Mouse (Mus musculus): ENCODE measurements at regions not wholly inside any gene's neighbourhood (a gene's known extent, or its start where the extent isn't known, plus 50 kb on each side); places are given as distances from the start of the nearest gene placed in this dataset.

GRCm38 (mm10) chr12:12505590-12505989, 243.7 kb downstream of the Fam49a start:
- Histone ChIP-seq H3K4me2 (ENCODE audit: low read depth, low read length) (no peak overlapping the region), H3K9ac (ENCODE audit: low read depth, low read length) (no peak overlapping the region), H3K4me1 (ENCODE audit: control insufficient read depth, insufficient read depth, low read length) (peaks cover 8% of the 10 kb centered on the region), H3K27me3 (replicated peaks; ENCODE audit: control insufficient read depth, insufficient read depth, low read length) (no peaks in the 10 kb centered on the region), H3K27ac (ENCODE audit: low read length) (no peak overlapping the region), H3K36me3 (ENCODE audit: control insufficient read depth, insufficient read depth, low read length) (no peaks in the 10 kb centered on the region), H3K9me3 (ENCODE audit: control insufficient read depth, low read length) (no peaks in the 10 kb centered on the region), H3K4me3 (ENCODE audit: low read length) (no peak overlapping the region)
- WGBS, result 70% methylated on average over 4 of the region's 4 CpGs
- no peak for ATAC-seq

DNA sequence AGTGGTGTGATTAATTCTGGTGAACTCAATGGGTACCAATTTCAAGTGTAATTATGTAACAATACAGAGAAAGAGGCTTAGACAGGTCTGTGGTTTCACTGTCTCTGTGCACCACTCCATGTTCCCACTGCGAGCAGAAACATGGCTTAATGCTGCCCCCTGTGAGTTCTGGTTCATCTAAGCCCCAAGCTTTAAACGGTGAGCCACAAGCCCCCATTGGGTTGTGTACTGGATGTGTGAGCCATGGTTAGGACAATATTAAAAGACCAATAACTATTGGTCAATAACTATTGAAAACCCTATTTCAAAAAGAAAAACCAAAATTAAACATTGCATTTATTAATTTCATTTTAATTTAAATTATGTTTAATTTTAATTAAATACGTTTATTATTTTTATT, 238.0 kb downstream of the Fam49a start:
- Histone ChIP-seq H3K9me3 (ENCODE audit: control insufficient read depth, low read length) (no peaks in the 10 kb centered on the region), H3K27ac (ENCODE audit: low read length) (no peak overlapping the region), H3K36me3 (ENCODE audit: control insufficient read depth, insufficient read depth, low read length) (no peaks in the 10 kb centered on the region), H3K4me1 (ENCODE audit: control insufficient read depth, insufficient read depth, low read length) (no peaks in the 10 kb centered on the region), H3K4me2 (ENCODE audit: low read depth, low read length) (no peak overlapping the region), H3K27me3 (replicated peaks; ENCODE audit: control insufficient read depth, insufficient read depth, low read length) (no peaks in the 10 kb centered on the region), H3K4me3 (ENCODE audit: low read length) (no peak overlapping the region), H3K9ac (ENCODE audit: low read depth, low read length) (no peak overlapping the region)
- ATAC-seq, result no peak
- 72% methylated on average over 3 of the region's 3 CpGs for WGBS

DNA sequence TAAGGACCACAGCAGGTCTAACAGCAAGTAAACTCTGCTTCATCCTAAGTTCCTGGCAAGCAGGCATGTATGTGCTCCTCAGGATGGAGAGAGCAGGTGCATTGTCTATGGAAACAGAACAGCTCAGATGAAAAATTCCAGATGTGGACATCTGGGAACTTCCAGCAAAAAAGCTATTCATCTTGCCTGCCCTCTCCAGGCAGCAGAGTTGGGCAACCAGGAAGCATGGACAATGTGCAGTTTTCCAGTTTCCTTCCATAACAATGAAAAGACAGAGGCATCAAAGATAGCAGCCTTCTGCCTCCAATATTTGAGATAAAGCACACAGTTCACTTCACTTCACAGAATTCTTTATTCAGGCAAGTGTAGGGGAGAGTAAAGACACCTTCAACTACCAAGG, 236.7 kb downstream of the Fam49a start:
- Histone ChIP-seq H3K27ac (ENCODE audit: low read length) (no peak overlapping the region), H3K4me3 (ENCODE audit: low read length) (no peak overlapping the region), H3K36me3 (ENCODE audit: control insufficient read depth, insufficient read depth, low read length) (no peaks in the 10 kb centered on the region), H3K4me2 (ENCODE audit: low read depth, low read length) (no peak overlapping the region), H3K9ac (ENCODE audit: low read depth, low read length) (no peak overlapping the region), H3K27me3 (replicated peaks; ENCODE audit: control insufficient read depth, insufficient read depth, low read length) (no peaks in the 10 kb centered on the region), H3K9me3 (ENCODE audit: control insufficient read depth, low read length) (no peaks in the 10 kb centered on the region), H3K4me1 (ENCODE audit: control insufficient read depth, insufficient read depth, low read length) (no peaks in the 10 kb centered on the region)
- ATAC-seq, result no peak

DNA sequence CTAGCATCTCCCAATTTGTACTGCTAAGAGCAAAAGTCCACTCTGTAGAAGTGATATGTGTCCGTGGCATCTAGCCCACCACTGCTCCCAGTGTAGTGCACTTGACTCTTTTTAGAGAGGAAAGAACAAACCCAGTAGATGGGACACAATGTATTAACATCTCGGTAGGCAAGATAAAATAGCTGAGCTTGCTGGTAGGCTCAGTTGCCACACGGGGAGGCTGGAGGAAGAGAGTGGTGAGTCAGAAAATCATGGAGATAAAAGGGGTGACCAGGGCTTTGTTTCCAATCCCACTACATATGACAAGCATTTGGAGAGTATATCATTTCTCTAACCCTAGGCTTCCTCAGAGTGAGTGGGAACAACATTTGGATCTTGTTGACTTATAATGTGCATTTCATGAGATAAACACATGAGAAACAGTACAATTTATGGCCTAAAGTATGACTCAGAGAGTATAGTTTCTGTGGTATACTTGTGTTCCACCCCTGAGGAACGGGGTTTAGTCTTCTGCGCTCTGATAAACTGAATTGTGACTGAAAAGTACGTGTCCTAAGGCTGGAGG, 235.4 kb downstream of the Fam49a start:
- no peak overlapping the region for H3K4me2 ChIP-seq (ENCODE audit: low read depth, low read length)
- no peak overlapping the region for H3K27ac ChIP-seq (ENCODE audit: low read length)
- H3K4me1 ChIP-seq (ENCODE audit: control insufficient read depth, insufficient read depth, low read length), result no peaks in the 10 kb centered on the region
- H3K27me3 ChIP-seq (replicated peaks; ENCODE audit: control insufficient read depth, insufficient read depth, low read length), result no peaks in the 10 kb centered on the region
- no peaks in the 10 kb centered on the region for H3K36me3 ChIP-seq (ENCODE audit: control insufficient read depth, insufficient read depth, low read length)
- no peak overlapping the region for H3K4me3 ChIP-seq (ENCODE audit: low read length)
- no peak overlapping the region for H3K9ac ChIP-seq (ENCODE audit: low read depth, low read length)
- WGBS, result 73% methylated on average over 6 of the region's 6 CpGs
- no peak for ATAC-seq
- no peaks in the 10 kb centered on the region for H3K9me3 ChIP-seq (ENCODE audit: control insufficient read depth, low read length)

DNA sequence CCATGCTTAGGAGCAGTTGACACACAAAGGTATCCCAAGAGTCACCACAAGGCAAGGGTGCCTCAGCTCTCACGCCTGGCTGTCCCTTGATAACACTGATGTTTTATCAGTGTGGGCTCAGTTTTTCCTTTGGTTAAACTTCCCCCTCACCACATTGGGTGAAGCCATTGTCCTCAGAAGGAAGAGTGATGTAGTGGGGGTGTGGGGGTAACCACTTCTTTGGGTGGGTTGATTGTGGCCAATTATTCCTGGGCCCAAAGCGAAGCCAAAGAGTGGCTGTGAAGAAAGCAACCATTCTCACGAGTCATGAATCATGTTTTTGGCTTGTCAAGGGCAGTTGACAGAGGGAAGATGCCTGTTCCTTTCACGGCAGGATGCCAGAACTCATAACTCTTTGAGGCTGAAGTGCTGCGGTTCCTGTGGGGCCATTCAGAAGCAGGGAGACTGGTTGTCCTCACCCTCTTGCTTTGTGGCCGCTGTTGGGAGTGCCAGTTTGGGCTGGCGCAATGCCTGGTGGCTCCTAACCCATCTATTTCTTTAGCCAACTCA, 234.7 kb downstream of the Fam49a start:
- 77% methylated on average over 7 of the region's 7 CpGs for WGBS
- Histone ChIP-seq H3K27ac (ENCODE audit: low read length) (no peak overlapping the region), H3K9ac (ENCODE audit: low read depth, low read length) (no peak overlapping the region), H3K4me2 (ENCODE audit: low read depth, low read length) (no peak overlapping the region), H3K4me1 (ENCODE audit: control insufficient read depth, insufficient read depth, low read length) (no peaks in the 10 kb centered on the region), H3K27me3 (replicated peaks; ENCODE audit: control insufficient read depth, insufficient read depth, low read length) (no peaks in the 10 kb centered on the region), H3K36me3 (ENCODE audit: control insufficient read depth, insufficient read depth, low read length) (no peaks in the 10 kb centered on the region), H3K4me3 (ENCODE audit: low read length) (no peak overlapping the region), H3K9me3 (ENCODE audit: control insufficient read depth, low read length) (no peaks in the 10 kb centered on the region)
- ATAC-seq, result no peak

GRCm38 (mm10) chr12:12490173-12490572, 228.2 kb downstream of the Fam49a start:
- H3K4me1 ChIP-seq (ENCODE audit: control insufficient read depth, insufficient read depth, low read length), result no peaks in the 10 kb centered on the region
- no peak overlapping the region for H3K9ac ChIP-seq (ENCODE audit: low read depth, low read length)
- ATAC-seq, result no peak
- no peak overlapping the region for H3K4me3 ChIP-seq (ENCODE audit: low read length)
- WGBS, result 76% methylated on average over 1 of the region's 1 CpGs
- no peak overlapping the region for H3K27ac ChIP-seq (ENCODE audit: low read length)
- no peaks in the 10 kb centered on the region for H3K9me3 ChIP-seq (ENCODE audit: control insufficient read depth, low read length)
- no peaks in the 10 kb centered on the region for H3K27me3 ChIP-seq (replicated peaks; ENCODE audit: control insufficient read depth, insufficient read depth, low read length)
- no peak overlapping the region for H3K4me2 ChIP-seq (ENCODE audit: low read depth, low read length)
- H3K36me3 ChIP-seq (ENCODE audit: control insufficient read depth, insufficient read depth, low read length), result no peaks in the 10 kb centered on the region

GRCm38 (mm10) chr12:12488090-12488489, 226.2 kb downstream of the Fam49a start:
- Histone ChIP-seq H3K36me3 (ENCODE audit: control insufficient read depth, insufficient read depth, low read length) (no peaks in the 10 kb centered on the region), H3K27ac (ENCODE audit: low read length) (no peak overlapping the region), H3K4me2 (ENCODE audit: low read depth, low read length) (no peak overlapping the region), H3K27me3 (replicated peaks; ENCODE audit: control insufficient read depth, insufficient read depth, low read length) (no peaks in the 10 kb centered on the region), H3K9me3 (ENCODE audit: control insufficient read depth, low read length) (no peaks in the 10 kb centered on the region), H3K4me3 (ENCODE audit: low read length) (no peak overlapping the region), H3K4me1 (ENCODE audit: control insufficient read depth, insufficient read depth, low read length) (no peaks in the 10 kb centered on the region), H3K9ac (ENCODE audit: low read depth, low read length) (no peak overlapping the region)
- ATAC-seq, result peak; percentile 64
- 76% methylated on average over 1 of the region's 1 CpGs for WGBS

DNA sequence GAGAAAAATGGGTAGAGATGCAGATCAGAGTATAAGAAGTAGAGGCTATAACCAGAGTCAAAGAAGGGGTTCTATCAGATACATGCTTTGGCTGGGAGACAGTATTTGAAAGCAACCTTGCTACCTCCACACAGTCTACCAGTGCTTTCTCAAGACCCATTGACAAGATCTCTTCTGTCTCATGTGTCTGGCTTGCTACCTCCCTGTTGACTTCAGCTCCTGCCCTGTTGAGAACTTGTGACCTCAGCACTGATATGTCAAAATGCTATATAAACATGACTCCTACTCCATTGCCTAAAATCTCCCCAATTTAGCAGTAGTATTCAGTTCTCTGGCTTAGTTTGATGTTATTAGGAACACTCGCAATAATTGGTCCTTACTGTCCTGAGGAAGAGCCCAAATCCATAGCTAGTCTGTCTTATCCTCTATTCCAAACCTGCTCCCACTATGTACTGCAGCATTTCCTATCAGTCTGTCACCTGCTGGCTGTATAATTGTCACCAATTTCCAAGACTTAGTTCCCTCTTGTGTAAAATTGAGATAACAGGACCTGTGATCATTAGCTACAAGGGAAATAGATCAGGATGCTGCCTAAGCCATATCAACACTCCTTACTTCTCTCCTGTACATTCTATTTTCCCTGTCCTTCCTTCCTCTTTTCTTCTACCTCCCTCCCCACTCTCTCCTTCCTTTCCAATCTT, 224.9 kb downstream of the Fam49a start:
- no peak overlapping the region for H3K27ac ChIP-seq (ENCODE audit: low read length)
- H3K4me2 ChIP-seq (ENCODE audit: low read depth, low read length), result no peak overlapping the region
- H3K4me3 ChIP-seq (ENCODE audit: low read length), result no peak overlapping the region
- H3K36me3 ChIP-seq (ENCODE audit: control insufficient read depth, insufficient read depth, low read length), result no peaks in the 10 kb centered on the region
- no peak for ATAC-seq
- no peaks in the 10 kb centered on the region for H3K4me1 ChIP-seq (ENCODE audit: control insufficient read depth, insufficient read depth, low read length)
- H3K27me3 ChIP-seq (replicated peaks; ENCODE audit: control insufficient read depth, insufficient read depth, low read length), result no peaks in the 10 kb centered on the region
- 89% methylated on average over 1 of the region's 1 CpGs for WGBS
- H3K9me3 ChIP-seq (ENCODE audit: control insufficient read depth, low read length), result no peaks in the 10 kb centered on the region
- H3K9ac ChIP-seq (ENCODE audit: low read depth, low read length), result no peak overlapping the region

GRCm38 (mm10) chr12:12484921-12485680, 223.2 kb downstream of the Fam49a start:
- no peak overlapping the region for H3K4me2 ChIP-seq (ENCODE audit: low read depth, low read length)
- H3K4me3 ChIP-seq (ENCODE audit: low read length), result no peak overlapping the region
- ATAC-seq, result no peak
- H3K36me3 ChIP-seq (ENCODE audit: control insufficient read depth, insufficient read depth, low read length), result no peaks in the 10 kb centered on the region
- H3K27me3 ChIP-seq (replicated peaks; ENCODE audit: control insufficient read depth, insufficient read depth, low read length), result no peaks in the 10 kb centered on the region
- no peak overlapping the region for H3K9ac ChIP-seq (ENCODE audit: low read depth, low read length)
- WGBS, result 77% methylated on average over 9 of the region's 9 CpGs
- no peaks in the 10 kb centered on the region for H3K9me3 ChIP-seq (ENCODE audit: control insufficient read depth, low read length)
- no peak overlapping the region for H3K27ac ChIP-seq (ENCODE audit: low read length)
- no peaks in the 10 kb centered on the region for H3K4me1 ChIP-seq (ENCODE audit: control insufficient read depth, insufficient read depth, low read length)

Measured in intestine, embryonic 16.5 days (tissue).